Mouse (Mus musculus) lung, postnatal 36 days (tissue): ENCODE measurements around the gene Amigo1.
"Not testable (repeated sequence)": the region's sequence is repeated elsewhere in the genome, so short reads cannot be mapped to it uniquely, and the experiment has no call there.

Experiments
- DNase-seq: peaks from one replicate; pipeline ENCODE4 v3.0.0; 2022; ENCODE audit warnings: mixed read lengths

Amigo1 gene

GRCm38 (mm10) chr3:108210771-108211139 is 24.6 kb downstream of the Amigo1 start, which contains the start of gene Atxn7l2:
Atxn7l2 (minus strand) TSS chr3:108210934.
- no peak for DNase-seq

DNA sequence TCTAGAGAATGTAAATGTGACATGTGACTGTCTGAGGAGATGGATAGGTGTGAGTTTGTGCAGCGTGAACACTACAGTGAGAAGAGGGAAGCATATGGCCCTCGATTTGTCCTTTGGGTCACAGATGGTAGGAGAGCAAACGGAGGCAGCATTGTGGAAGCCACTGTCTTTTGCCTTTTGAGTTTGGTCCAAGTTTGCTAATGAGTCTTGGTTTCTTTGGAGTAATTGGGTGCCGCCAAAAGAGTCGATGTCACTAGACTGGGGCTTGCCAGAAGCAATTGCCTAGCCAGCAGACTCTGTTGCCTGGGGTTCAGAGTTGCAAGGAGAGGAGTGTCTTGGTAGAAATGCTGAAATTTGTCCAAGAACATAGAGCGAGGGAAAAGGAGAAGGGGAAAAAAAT is 25.7 kb downstream of the Amigo1 start:
- DNase-seq: no peak

- no peak for DNase-seq
Observed at GRCm38 (mm10) chr3:108212406-108212805, 26.3 kb downstream of the Amigo1 start.

- DNase-seq: no peak
Observed at GRCm38 (mm10) chr3:108214734-108215133, 28.6 kb downstream of the Amigo1 start.

DNA sequence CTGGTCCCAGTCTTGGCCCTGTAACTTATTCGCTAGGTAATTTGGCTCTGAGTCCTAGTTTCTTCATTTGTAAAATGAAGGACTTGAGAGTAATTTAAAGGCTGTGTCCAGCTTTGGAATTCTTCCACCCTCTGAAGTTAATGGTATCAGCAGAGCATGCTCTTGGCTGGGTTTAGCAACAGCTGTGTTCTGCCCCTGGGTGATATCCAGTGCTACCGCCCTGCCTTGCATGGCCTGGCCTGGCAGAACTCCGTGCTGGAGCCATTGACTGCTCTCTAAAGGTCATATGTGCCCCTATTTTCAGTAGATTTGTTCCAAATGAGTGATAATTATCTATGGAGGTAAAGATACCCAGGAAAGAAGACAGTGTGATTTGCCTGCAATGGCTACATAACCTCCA is 34.5 kb downstream of the Amigo1 start:
- no peak for DNase-seq

DNA sequence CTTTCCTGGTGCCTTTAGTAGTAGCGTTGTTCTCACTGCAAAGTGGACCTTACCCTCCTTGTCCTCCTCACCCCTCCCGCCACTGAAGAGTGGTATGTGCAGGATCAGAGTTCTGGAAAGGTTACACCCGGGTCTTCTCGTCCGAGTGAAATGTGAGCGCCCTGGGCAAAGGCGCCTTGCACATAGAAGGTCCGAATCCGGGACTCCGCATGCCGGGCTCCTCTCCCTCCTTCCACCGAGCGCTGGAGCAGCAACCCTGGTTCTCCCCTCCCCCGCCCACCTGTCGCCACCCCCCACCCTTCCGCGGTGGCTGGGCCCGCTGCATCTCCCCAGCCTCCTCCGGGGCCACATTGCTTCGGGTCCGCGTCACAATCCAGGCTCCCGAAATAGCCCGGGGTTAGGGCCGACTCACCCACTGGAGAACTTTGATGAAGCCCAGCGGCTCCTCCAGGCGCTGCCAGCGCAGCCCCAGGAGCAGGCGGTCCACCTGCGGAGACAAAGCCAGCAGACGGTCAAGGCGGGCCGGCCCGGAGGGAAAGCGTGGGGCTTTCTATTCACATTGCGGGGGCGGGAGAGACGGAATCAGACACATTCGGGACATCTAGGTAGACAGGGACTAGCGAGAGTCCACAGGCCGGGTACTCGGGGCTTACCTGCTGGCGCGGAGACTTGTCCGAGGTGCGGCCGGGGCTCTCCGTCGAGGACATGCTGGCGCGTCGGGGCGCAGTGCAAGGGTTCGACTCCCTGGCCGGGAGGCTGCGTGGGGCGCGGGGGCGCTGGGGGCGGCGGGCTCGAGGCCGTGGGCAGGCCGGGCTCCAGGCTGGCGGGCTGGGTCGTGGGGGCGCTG is 39.8 kb downstream of the Amigo1 start:
- no peak for DNase-seq

DNA sequence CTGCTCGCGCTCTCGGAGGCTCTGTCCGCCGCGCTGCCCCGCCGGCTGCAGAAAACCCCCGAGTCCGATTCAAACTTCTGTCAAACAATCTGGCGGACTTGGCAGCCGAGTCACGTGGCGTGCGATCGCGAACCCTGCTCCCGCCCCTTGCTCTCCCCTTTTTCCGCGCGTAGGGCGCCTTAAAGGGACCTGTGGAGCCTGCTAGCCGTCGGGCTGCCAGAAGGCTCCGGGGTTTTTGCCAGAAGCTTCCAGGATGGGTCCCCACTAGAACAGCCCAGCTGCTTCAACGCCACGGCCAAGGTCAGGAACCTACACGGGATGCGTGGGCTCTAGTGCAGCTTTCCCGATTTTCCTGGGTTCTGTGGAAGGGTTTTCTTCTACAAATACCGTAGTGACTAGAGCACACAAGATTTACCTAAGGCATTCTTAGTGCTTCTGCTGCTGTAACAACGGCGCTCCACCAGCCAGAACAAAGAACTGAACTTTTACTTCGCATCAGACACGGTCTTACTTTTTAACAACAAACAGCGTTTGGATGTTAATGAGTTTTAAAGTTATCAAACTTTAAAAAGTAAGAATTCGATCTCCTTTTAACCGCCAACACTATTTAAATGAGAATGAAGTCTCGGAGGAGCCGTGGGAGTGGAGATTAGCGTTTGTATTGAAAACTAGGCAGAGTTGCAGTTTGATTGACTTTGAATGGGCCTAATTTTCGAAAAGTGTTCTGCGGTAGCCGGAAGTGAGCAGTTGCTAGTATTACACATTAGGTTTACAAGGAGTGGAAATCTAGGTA is 40.6 kb downstream of the Amigo1 start, which contains the start of gene Sypl2:
Sypl2 (minus strand) TSS at position 91 of the 793 bp plus-strand sequence.
- DNase-seq: peak; percentile 42

- DNase-seq: no peak
Observed at GRCm38 (mm10) chr3:108227521-108227920, 41.4 kb downstream of the Amigo1 start.

DNA sequence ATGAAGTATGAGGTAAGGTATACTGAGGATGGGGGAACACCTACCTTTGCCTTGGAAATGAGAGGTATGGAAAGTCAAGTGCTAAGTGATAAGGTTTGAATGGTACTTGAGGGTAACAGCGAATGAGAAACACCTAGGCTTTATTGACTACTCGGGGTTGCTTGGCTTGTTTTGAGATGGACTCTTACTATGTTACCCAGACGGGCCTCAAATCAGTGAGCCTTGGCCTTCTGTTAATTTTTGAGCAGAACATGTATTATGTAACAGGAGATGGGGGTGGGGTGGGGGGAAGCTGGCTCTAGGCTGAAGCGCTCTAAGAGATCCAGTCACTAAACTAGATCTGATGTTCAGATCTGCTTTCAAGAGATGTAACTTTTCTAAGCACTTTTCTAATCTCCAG is 45.5 kb downstream of the Amigo1 start:
- no peak for DNase-seq

DNA sequence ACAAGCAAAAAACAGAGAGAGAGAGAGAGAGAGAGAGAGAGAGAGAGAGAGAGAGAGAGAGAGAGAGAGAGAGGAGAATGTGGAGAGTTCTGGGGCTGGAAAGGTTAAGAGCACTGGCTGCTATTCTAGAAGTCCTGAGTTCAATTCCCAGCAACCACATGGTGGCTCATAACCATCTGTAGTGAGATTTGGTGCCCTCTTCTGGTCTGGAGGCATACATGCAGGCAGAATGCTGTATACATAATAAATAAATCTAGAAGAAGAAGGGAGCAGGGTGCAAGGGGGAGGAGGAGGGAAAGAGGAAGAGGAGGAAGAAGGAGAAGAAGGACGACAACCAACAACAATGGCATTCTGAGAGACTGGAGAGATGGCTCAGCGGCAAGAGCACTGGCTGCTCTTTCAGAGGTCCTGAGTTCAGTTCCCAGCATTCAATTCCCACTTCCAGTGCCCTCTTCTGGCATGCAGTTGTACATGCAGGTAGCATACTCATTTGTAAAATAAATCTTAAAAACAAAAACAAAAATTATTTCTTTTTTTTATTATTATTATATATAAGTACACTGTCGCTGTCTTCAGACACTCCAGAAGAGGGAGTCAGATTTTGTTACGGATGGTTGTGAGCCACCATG is 51.5 kb downstream of the Amigo1 start:
- not testable (repeated sequence) for DNase-seq

- DNase-seq: no peak
Observed at GRCm38 (mm10) chr3:108241243-108241839, 55.2 kb downstream of the Amigo1 start.
